Mouse (Mus musculus) MEL (cell line): ENCODE data around the gene Cdkn2d.

Experiments used
- MAFK ChIP-seq: IDR thresholded peaks from 2 replicates; pipeline ENCODE4 v1.6.1; 2011; ENCODE audit warnings: low read depth, mild to moderate bottlenecking, low read length, improper control_type of control experiment, borderline replicate concordance
- ZC3H11A ChIP-seq: IDR thresholded peaks from 2 replicates; pipeline ENCODE4 v1.6.1; 2012; ENCODE audit warnings: low read depth, mild to moderate bottlenecking, inconsistent platforms, low read length, improper control_type of control experiment
- ZNF384 ChIP-seq: IDR thresholded peaks from 2 replicates; pipeline ENCODE4 v1.6.1; 2012; ENCODE audit warnings: low read depth, mild to moderate bottlenecking, inconsistent platforms, low read length, improper control_type of control experiment

DNA sequence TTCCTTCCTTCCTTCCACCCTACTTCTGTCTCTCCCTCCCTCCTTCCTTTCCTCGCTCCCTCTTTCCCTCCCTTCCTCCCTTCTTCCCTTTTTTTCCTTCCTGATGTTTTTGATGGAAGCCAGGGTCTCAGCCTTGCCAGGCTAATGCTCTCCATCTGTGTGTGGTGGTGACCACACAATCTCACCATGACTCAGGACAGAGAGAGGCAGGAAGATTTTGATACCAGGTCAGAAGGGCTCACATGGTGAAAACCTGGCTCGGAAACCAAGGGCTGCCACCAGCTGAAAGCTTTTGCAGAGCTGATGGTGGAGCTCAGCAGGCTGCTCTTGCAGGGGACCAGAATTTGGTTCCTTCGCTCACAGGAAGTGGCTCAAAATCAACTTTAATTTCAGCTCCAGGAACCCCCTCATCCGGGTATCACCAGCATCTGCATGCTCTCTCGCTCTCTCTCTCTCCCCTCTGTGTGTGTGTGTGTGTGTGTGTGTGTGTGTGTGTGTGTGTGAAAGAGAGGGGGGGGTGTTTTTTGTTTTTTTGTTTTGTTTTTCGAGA lies 30.6 kb downstream of the Cdkn2d start:
- TF ChIP-seq MAFK (no peak), ZNF384 (no peak), ZC3H11A (no peak)
